Mouse (Mus musculus) left cerebral cortex, adult 18-20 months (tissue): Measurements from ENCODE around the gene Cbx4. TPM values are rescaled to one million over a fixed set of nuclear protein-coding genes. Genes with fewer than 3 reads are reported as not detected.
A peak's percentile ranks its signal among the peaks of the same experiment; 100 is the strongest.

Experiments
- DNase-seq, 2 experiments: peaks; one replicate each; pipeline ENCODE4 v3.0.0; 2021 to 2022; ENCODE audit warnings: low spot score in 2 of 2, mixed read lengths in 1 of 2
- total RNA-seq, 2 experiments: library from RNA; stranded (reverse); gene quantifications; 2 replicates each; pipeline ENCODE4 v1.2.3; 2021

The Cbx4 gene
- total RNA-seq, 2 experiments from 2014 or later: 46.0 to 49.9 TPM

GRCm38 (mm10) chr11:119043273-119043540, 42.8 kb downstream of the Cbx4 start:
- no peak for DNase-seq

- no peak for DNase-seq
These were observed 43.4 kb downstream of the Cbx4 start for GRCm38 (mm10) chr11:119042466-119043272.

GRCm38 (mm10) chr11:119041750-119042465, 44.1 kb downstream of the Cbx4 start:
- no peak for DNase-seq

GRCm38 (mm10) chr11:119041325-119041716, 44.7 kb downstream of the Cbx4 start:
- DNase-seq: no peak

GRCm38 (mm10) chr11:119040600-119041324, 45.3 kb downstream of the Cbx4 start, which contains the start of gene Cbx8:
TSS of gene Cbx8 (minus strand) at chr11:119040969.
- peak; percentile 99 to 100 for DNase-seq

GRCm38 (mm10) chr11:119039732-119040512, 46.1 kb downstream of the Cbx4 start:
- DNase-seq: no peak

GRCm38 (mm10) chr11:119038744-119039484, 47.1 kb downstream of the Cbx4 start:
- no peak for DNase-seq

GRCm38 (mm10) chr11:119037780-119038401, 48.1 kb downstream of the Cbx4 start:
- DNase-seq: no peak

GRCm38 (mm10) chr11:119036934-119037779, 48.9 kb downstream of the Cbx4 start:
- DNase-seq: no peak

- DNase-seq: no peak
These were observed 49.6 kb downstream of the Cbx4 start for GRCm38 (mm10) chr11:119036447-119036846.

- no peak for DNase-seq
These were observed 50.3 kb downstream of the Cbx4 start for GRCm38 (mm10) chr11:119035686-119036165.

GRCm38 (mm10) chr11:119035094-119035685, 50.8 kb downstream of the Cbx4 start:
- DNase-seq: no peak

- no peak for DNase-seq
These were observed 51.4 kb downstream of the Cbx4 start for GRCm38 (mm10) chr11:119034635-119035034.

- peak; percentile 77 for DNase-seq
These were observed 52.0 kb downstream of the Cbx4 start for GRCm38 (mm10) chr11:119033874-119034558.
